Mouse (Mus musculus): ENCODE data around the gene Gm21860. TPM values are rescaled to one million over a fixed set of nuclear protein-coding genes. Genes with fewer than 3 reads are reported as not detected.
"Not testable (repeated sequence)": the region's sequence is repeated elsewhere in the genome, so short reads cannot be mapped to it uniquely, and the experiment has no call there.

The Gm21860 gene
- polyA plus RNA-seq, 2 experiments: not detected

GRCm38 (mm10) chrY:90725166-90725565, 29.5 kb downstream of the Gm21860 start:
- H3K9me3 ChIP-seq (ENCODE audit: control insufficient read depth, low read length); H3K4me3 ChIP-seq (ENCODE audit: insufficient read depth in 1 of 2, low read depth in 2 of 2, low read length in 2 of 2); H3K27ac ChIP-seq; DNase-seq (ENCODE audit: low read depth in 3 of 3, low spot score in 3 of 3); H3K36me3 ChIP-seq (replicated peaks; ENCODE audit: control insufficient read depth, insufficient read depth, low read depth); H3K27me3 ChIP-seq (ENCODE audit: control insufficient read depth, insufficient read depth, low read length); H3K4me2 ChIP-seq (ENCODE audit: low read depth); ATAC-seq (ENCODE audit: insufficient read depth); H3K4me1 ChIP-seq (replicated peaks; ENCODE audit: control insufficient read depth in 2 of 2, insufficient read depth in 2 of 2, low read length in 1 of 2); H3K9ac ChIP-seq (replicated peaks): not testable (repeated sequence)
- 72% methylated on average over 8 of the region's 10 CpGs for WGBS (ENCODE audit: insufficient replicate concordance)

GRCm38 (mm10) chrY:90724014-90724709, 30.5 kb downstream of the Gm21860 start:
- not testable (repeated sequence) for H3K27me3 ChIP-seq (ENCODE audit: control insufficient read depth, insufficient read depth, low read length); H3K9ac ChIP-seq (replicated peaks); H3K4me1 ChIP-seq (replicated peaks; ENCODE audit: control insufficient read depth in 2 of 2, insufficient read depth in 2 of 2, low read length in 1 of 2); H3K27ac ChIP-seq; H3K36me3 ChIP-seq (replicated peaks; ENCODE audit: control insufficient read depth, insufficient read depth, low read depth); H3K9me3 ChIP-seq (ENCODE audit: control insufficient read depth, low read length); H3K4me3 ChIP-seq (ENCODE audit: insufficient read depth in 1 of 2, low read depth in 2 of 2, low read length in 2 of 2); DNase-seq (ENCODE audit: low read depth in 3 of 3, low spot score in 3 of 3); H3K4me2 ChIP-seq (ENCODE audit: low read depth)
- ATAC-seq (ENCODE audit: insufficient read depth): peak; percentile 65
- 41% methylated on average over 8 of the region's 8 CpGs for WGBS (ENCODE audit: insufficient replicate concordance)

DNA sequence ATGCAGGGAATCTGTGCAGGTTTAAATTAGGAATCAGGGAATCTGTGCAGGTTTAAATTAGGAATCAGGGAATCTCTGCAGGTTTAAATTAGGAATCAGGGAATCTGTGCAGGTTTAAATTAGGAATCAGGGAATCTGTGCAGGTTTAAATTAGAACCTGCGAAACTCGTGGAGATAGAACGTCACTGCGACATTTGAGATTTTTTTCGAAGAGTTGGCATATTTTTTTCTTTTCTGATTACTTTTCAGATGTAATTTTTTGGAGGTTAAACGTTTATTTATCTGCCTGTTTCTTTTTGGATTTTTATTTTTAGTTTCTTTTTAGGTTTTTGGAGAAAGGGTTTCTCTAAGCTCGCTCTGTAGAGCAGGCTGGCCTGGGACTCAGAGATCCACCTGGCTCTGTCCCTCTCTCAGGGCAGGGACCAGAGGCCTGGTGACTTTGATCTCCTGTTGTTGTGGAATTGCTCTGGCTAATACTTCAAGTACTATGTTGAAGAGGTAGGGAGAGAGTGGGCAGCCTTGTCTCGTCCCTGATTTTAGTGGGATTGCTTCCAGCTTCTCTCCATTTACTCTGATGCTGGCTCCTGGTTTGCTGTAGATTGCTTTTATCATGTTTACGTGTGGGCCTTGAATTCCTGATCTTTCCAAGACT, 31.2 kb downstream of the Gm21860 start:
- H3K9me3 ChIP-seq (ENCODE audit: control insufficient read depth, low read length); DNase-seq (ENCODE audit: low read depth in 3 of 3, low spot score in 3 of 3); H3K4me1 ChIP-seq (replicated peaks; ENCODE audit: control insufficient read depth in 2 of 2, insufficient read depth in 2 of 2, low read length in 1 of 2); H3K27me3 ChIP-seq (ENCODE audit: control insufficient read depth, insufficient read depth, low read length); H3K27ac ChIP-seq; H3K36me3 ChIP-seq (replicated peaks; ENCODE audit: control insufficient read depth, insufficient read depth, low read depth); H3K4me3 ChIP-seq (ENCODE audit: insufficient read depth in 1 of 2, low read depth in 2 of 2, low read length in 2 of 2); H3K9ac ChIP-seq (replicated peaks); H3K4me2 ChIP-seq (ENCODE audit: low read depth): not testable (repeated sequence)
- WGBS (ENCODE audit: insufficient replicate concordance): 61% methylated on average over 8 of the region's 9 CpGs
- ATAC-seq (ENCODE audit: insufficient read depth): peak; percentile 72

DNA sequence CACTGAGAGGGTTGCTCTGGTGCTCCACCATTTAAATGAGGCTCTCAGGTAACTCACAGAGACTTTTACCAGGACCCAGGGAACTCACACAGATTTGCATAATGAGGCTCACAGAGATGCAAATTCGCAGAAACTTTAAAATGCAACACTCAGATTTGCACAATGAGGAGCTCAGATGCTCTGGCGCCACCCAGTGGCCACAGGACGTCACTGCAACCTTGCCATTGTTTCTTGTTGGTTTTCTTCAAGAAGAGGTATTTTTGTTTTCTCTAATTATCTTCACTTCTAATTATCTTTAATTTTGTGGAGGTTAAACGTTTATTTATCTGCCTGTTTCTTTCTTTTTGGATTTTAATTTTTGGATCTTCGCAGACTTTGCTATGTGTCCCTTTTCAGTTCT, 34.1 kb downstream of the Gm21860 start:
- not testable (repeated sequence) for H3K9me3 ChIP-seq (ENCODE audit: control insufficient read depth, low read length); H3K4me1 ChIP-seq (replicated peaks; ENCODE audit: control insufficient read depth in 2 of 2, insufficient read depth in 2 of 2, low read length in 1 of 2); H3K4me3 ChIP-seq (ENCODE audit: insufficient read depth in 1 of 2, low read depth in 2 of 2, low read length in 2 of 2); DNase-seq (ENCODE audit: low read depth in 3 of 3, low spot score in 3 of 3); H3K4me2 ChIP-seq (ENCODE audit: low read depth); H3K27me3 ChIP-seq (ENCODE audit: control insufficient read depth, insufficient read depth, low read length); ATAC-seq (ENCODE audit: insufficient read depth); H3K36me3 ChIP-seq (replicated peaks; ENCODE audit: control insufficient read depth, insufficient read depth, low read depth); H3K27ac ChIP-seq; H3K9ac ChIP-seq (replicated peaks)
- no CpG with 5 or more reads among the region's 5 CpGs for WGBS (ENCODE audit: insufficient replicate concordance)

DNA sequence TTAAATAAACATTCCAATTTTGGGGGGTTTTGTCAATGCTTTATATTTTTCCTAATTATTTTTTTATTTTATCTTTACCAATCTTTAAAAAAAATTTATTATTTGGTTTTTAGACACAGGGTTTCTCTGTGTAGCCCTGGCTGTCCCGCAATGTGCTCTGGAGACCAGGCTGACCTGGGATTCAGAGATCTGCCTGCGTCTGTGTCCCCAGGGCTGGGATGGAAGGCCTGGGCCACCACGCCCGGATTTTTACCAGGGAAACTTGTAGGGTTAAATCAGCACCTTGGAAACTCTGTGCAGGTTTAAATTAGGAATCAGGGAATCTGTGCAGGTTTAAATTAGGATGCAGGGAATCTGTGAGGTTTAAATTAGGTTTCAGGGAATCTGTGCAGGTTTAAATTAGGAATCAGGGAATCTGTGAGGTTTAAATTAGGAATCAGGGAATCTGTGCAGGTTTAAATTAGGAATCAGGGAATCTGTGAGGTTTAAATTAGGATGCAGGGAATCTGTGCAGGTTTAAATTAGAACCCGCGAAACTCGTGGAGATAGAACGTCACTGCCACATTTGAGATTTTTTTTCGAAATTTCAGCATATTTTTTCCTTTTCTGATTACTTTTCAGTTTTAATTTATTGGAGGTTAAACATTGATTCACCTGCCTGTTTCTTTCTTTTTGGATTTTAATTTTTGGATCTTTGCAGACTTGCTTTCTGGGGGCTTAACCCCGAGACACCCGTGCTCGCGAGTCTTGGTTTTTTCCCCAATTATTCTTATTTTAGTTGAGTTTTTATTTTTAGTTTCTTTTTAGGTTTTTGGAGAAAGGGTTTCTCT, 35.0 kb downstream of the Gm21860 start:
- H3K9me3 ChIP-seq (ENCODE audit: control insufficient read depth, low read length); H3K4me3 ChIP-seq (ENCODE audit: insufficient read depth in 1 of 2, low read depth in 2 of 2, low read length in 2 of 2); H3K4me2 ChIP-seq (ENCODE audit: low read depth); H3K27me3 ChIP-seq (ENCODE audit: control insufficient read depth, insufficient read depth, low read length); H3K9ac ChIP-seq (replicated peaks); ATAC-seq (ENCODE audit: insufficient read depth); H3K4me1 ChIP-seq (replicated peaks; ENCODE audit: control insufficient read depth in 2 of 2, insufficient read depth in 2 of 2, low read length in 1 of 2); H3K36me3 ChIP-seq (replicated peaks; ENCODE audit: control insufficient read depth, insufficient read depth, low read depth); H3K27ac ChIP-seq; DNase-seq (ENCODE audit: low read depth in 3 of 3, low spot score in 3 of 3): not testable (repeated sequence)
- WGBS (ENCODE audit: insufficient replicate concordance): 58% methylated on average over 9 of the region's 13 CpGs

- H3K4me2 ChIP-seq (ENCODE audit: low read depth); H3K27me3 ChIP-seq (ENCODE audit: control insufficient read depth, insufficient read depth, low read length); H3K36me3 ChIP-seq (replicated peaks; ENCODE audit: control insufficient read depth, insufficient read depth, low read depth); H3K4me1 ChIP-seq (replicated peaks; ENCODE audit: control insufficient read depth in 2 of 2, insufficient read depth in 2 of 2, low read length in 1 of 2); H3K9me3 ChIP-seq (ENCODE audit: control insufficient read depth, low read length); H3K27ac ChIP-seq; H3K4me3 ChIP-seq (ENCODE audit: insufficient read depth in 1 of 2, low read depth in 2 of 2, low read length in 2 of 2); DNase-seq (ENCODE audit: low read depth in 3 of 3, low spot score in 3 of 3); H3K9ac ChIP-seq (replicated peaks): not testable (repeated sequence)
- ATAC-seq (ENCODE audit: insufficient read depth): peak; percentile 85
- 67% methylated on average over 14 of the region's 22 CpGs for WGBS (ENCODE audit: insufficient replicate concordance)
Measured at GRCm38 (mm10) chrY:90718583-90719402, 35.8 kb downstream of the Gm21860 start.

- ATAC-seq (ENCODE audit: insufficient read depth); H3K9ac ChIP-seq (replicated peaks); H3K27me3 ChIP-seq (ENCODE audit: control insufficient read depth, insufficient read depth, low read length); H3K9me3 ChIP-seq (ENCODE audit: control insufficient read depth, low read length); H3K4me1 ChIP-seq (replicated peaks; ENCODE audit: control insufficient read depth in 2 of 2, insufficient read depth in 2 of 2, low read length in 1 of 2); H3K27ac ChIP-seq; H3K36me3 ChIP-seq (replicated peaks; ENCODE audit: control insufficient read depth, insufficient read depth, low read depth); DNase-seq (ENCODE audit: low read depth in 3 of 3, low spot score in 3 of 3); H3K4me2 ChIP-seq (ENCODE audit: low read depth); H3K4me3 ChIP-seq (ENCODE audit: insufficient read depth in 1 of 2, low read depth in 2 of 2, low read length in 2 of 2): not testable (repeated sequence)
- 82% methylated on average over 8 of the region's 9 CpGs for WGBS (ENCODE audit: insufficient replicate concordance)
Measured at GRCm38 (mm10) chrY:90718021-90718420, 36.6 kb downstream of the Gm21860 start.

Measured in liver, embryonic 14.5 days (tissue).